Mouse (Mus musculus) forebrain, postnatal 0 days (tissue): ENCODE results near the gene Grik3. TPM values are rescaled to one million over a fixed set of nuclear protein-coding genes. Genes with fewer than 3 reads are reported as not detected.

Source experiments
- ATAC-seq: fragments of 200-750 bp; cut with Nextera tagmentation; 2 replicates; pipeline ENCODE4 v1.8.0; 2017; ENCODE audit warnings: mild to moderate bottlenecking, moderate library complexity
- DNase-seq: peaks from one replicate; pipeline ENCODE4 v3.0.0-alpha.2; 2015
- H3K27ac ChIP-seq: fragments of 300-500 bp; sonication (generic); 2 replicates; pipeline ENCODE4 v1.5.1; 2014; ENCODE audit warnings: low read depth, mild to moderate bottlenecking, antibody characterized with exemption, low read length, moderate library complexity, mixed read lengths
- H3K27me3 ChIP-seq: fragments of 300-500 bp; sonication (generic); 2 replicates; pipeline ENCODE4 v1.6.1; 2014; ENCODE audit warnings: mild to moderate bottlenecking, low read length, mixed read lengths; ENCODE audit not compliant: insufficient read depth
- H3K36me3 ChIP-seq: fragments of 300-500 bp; sonication (generic); 2 replicates; pipeline ENCODE4 v1.6.1; 2014; ENCODE audit warnings: mild to moderate bottlenecking, moderate library complexity; ENCODE audit not compliant: insufficient read depth
- H3K4me1 ChIP-seq: fragments of 300-500 bp; sonication (generic); 2 replicates; pipeline ENCODE4 v1.6.1; 2014; ENCODE audit warnings: antibody characterized with exemption; ENCODE audit not compliant: insufficient read depth
- H3K4me2 ChIP-seq: fragments of 300-500 bp; sonication (generic); 2 replicates; pipeline ENCODE4 v1.6.1; 2014; ENCODE audit warnings: low read depth, mild to moderate bottlenecking, moderate library complexity
- H3K4me3 ChIP-seq: fragments of 300-500 bp; sonication (generic); 2 replicates; pipeline ENCODE4 v1.5.1; 2014; ENCODE audit warnings: low read depth, low read length, mixed read lengths
- H3K9ac ChIP-seq: fragments of 300-500 bp; sonication (generic); 2 replicates; pipeline ENCODE4 v1.6.1; 2014; ENCODE audit warnings: mild to moderate bottlenecking
- H3K9me3 ChIP-seq: fragments of 300-500 bp; sonication (generic); 2 replicates; pipeline ENCODE4 v1.6.1; 2016; ENCODE audit warnings: low read length
- CTCF ChIP-seq: sonication (generic); IDR thresholded peaks from 2 replicates; pipeline ENCODE4 v1.5.1; 2016; ENCODE audit warnings: antibody characterized with exemption, control low read depth, low read depth
- WGBS: fragments of 180-500 bp; shearing (Covaris S2); extraction: QIAGEN DNeasy Blood & Tissue Kit; methylation state at CpG from one replicate; pipeline ENCODE4 v1.1.7; 2014; 5-methylcytosine and 5-hydroxymethylcytosine counted together
- polyA plus RNA-seq: library from polyadenylated mRNA; unstranded; fragments of >200 nt; fragmentation: Nextera tagmentation; extraction: Ambion mirVana; gene quantifications from 2 replicates; pipeline ENCODE4 v1.2.1, GENCODE M21; 2015
- total RNA-seq: library from RNA; depleted of rRNA; stranded (reverse); fragments of >200 nt; gene quantifications from 2 replicates; pipeline ENCODE4 v1.2.3, GENCODE M21; 2014; rRNA removed

Gene Grik3
- total RNA-seq (21.5 and 23.1 TPM in 2 replicates), polyA plus RNA-seq (2.8 and 4.3 TPM in 2 replicates)

DNA sequence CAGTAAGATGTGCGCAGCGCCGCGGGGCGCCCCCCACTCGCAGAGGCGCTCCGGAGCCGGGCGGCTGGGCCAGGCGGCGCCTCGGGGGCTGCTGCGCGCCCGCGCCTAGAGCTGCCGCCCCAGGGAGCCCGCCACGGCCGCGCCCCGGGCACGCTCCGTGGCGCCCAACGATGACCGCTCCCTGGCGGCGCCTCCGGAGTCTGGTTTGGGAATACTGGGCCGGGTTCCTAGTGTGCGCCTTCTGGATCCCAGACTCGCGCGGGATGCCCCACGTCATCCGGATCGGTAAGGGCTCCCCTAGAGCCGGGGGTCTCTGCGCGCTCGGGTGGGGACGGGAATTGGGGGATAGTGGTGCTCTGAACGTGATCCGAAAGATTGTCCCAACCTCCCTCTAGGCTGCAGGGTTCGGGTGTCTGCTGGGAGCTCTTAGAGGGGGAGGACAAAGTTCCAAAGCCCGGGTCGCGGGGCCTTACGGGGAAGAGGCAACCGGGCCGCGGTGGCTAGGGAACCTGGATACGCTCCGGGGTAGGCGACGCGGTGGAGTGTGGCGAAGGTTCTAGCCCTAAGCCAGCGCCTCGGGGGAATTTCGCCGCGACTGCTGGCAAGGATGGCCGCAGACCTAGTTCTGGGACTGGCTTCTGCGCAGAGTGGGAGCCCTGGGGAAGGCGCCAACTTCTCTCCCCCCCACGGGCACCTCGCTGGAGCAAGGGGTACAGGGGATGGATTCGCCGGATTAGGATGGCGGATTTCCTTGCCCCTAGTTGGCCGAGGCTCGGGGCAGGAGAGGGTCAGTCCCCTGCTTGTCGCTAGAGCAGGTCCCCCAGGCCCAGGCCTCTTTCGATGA lies at the start of gene Grik3:
Gene Grik3 (plus strand): TSS at position 40 of the 844 bp plus-strand sequence.
- no peak for DNase-seq
- Histone ChIP-seq H3K27me3 (peaks cover 42% of the 10 kb centered on the region), H3K9ac (peak within 1 kb of the TSS; percentile 70), H3K4me2 (peak within 1 kb of the TSS; percentile 52), H3K27ac (peak within 1 kb of the TSS; percentile 89), H3K36me3 (no peaks in the 10 kb centered on the region), H3K4me3 (peak within 1 kb of the TSS; percentile 59), H3K4me1 (peaks cover 8% of the 10 kb centered on the region; the same call in 1 of the 2 replicates), H3K9me3 (no peaks in the 10 kb centered on the region)
- ATAC-seq, result peak; percentile 34
- WGBS, result 3% methylated on average over 77 of the region's 77 CpGs
- no peak for TF ChIP-seq CTCF

GRCm38 (mm10) chr4:125441821-125442220 lies 48.7 kb upstream of the Grik3 start:
- Histone ChIP-seq H3K27ac (no peak overlapping the region), H3K9ac (no peak overlapping the region), H3K9me3 (no peaks in the 10 kb centered on the region), H3K4me3 (no peak overlapping the region), H3K4me1 (no peaks in the 10 kb centered on the region), H3K27me3 (no peaks in the 10 kb centered on the region), H3K36me3 (no peaks in the 10 kb centered on the region), H3K4me2 (no peak overlapping the region)
- TF ChIP-seq CTCF, result no peak
- ATAC-seq (no peak), DNase-seq (no peak)
- 60% methylated on average over 4 of the region's 4 CpGs for WGBS

- Histone ChIP-seq H3K27me3 (no peaks in the 10 kb centered on the region), H3K9ac (no peak overlapping the region), H3K27ac (no peak overlapping the region), H3K36me3 (no peaks in the 10 kb centered on the region), H3K4me2 (no peak overlapping the region), H3K4me1 (no peaks in the 10 kb centered on the region), H3K9me3 (no peaks in the 10 kb centered on the region), H3K4me3 (no peak overlapping the region)
- DNase-seq, result no peak
- TF ChIP-seq CTCF, result no peak
- 52% methylated on average over 7 of the region's 7 CpGs for WGBS
- ATAC-seq, result no peak
These were observed 46.1 kb upstream of the Grik3 start for GRCm38 (mm10) chr4:125444366-125444765.

- Histone ChIP-seq H3K4me3 (no peak overlapping the region), H3K9ac (no peak overlapping the region), H3K4me1 (no peaks in the 10 kb centered on the region), H3K27ac (no peak overlapping the region), H3K27me3 (no peaks in the 10 kb centered on the region; the same call in 1 of the 2 replicates), H3K9me3 (no peaks in the 10 kb centered on the region), H3K4me2 (no peak overlapping the region), H3K36me3 (no peaks in the 10 kb centered on the region)
- TF ChIP-seq CTCF, result no peak
- ATAC-seq, result no peak
- WGBS, result 57% methylated on average over 7 of the region's 7 CpGs
- no peak for DNase-seq
These were observed 39.7 kb upstream of the Grik3 start for GRCm38 (mm10) chr4:125450602-125451321.

- WGBS, result 37% methylated on average over 6 of the region's 6 CpGs
- Histone ChIP-seq H3K4me2 (no peak overlapping the region), H3K9me3 (no peaks in the 10 kb centered on the region), H3K27ac (no peak overlapping the region), H3K27me3 (no peaks in the 10 kb centered on the region; the same call in 1 of the 2 replicates), H3K9ac (no peak overlapping the region), H3K4me3 (no peak overlapping the region), H3K4me1 (no peaks in the 10 kb centered on the region), H3K36me3 (no peaks in the 10 kb centered on the region)
- no peak for TF ChIP-seq CTCF
- ATAC-seq (no peak), DNase-seq (no peak)
These were observed 38.7 kb upstream of the Grik3 start for GRCm38 (mm10) chr4:125451821-125452220.

DNA sequence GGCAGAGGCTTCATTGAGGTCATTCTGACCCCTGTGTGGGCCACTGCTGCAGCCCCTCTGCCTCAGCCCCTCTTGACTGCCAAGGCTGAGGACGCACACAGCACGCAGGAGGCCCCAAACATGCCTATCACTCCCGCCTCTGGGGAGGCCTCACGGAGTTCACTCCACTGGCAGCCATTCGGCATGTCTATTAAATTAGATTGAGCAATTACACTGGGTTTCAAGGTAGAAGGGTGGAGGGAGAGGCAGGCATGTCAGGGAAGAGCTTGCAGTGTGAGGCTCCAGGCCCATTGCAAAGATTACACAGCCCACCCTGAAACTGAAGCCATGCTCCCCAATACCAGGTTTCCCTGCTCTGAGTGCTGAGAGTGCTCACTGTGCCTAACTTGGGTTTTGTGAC lies 34.0 kb upstream of the Grik3 start:
- H3K9ac ChIP-seq, result no peak overlapping the region
- no peak overlapping the region for H3K27ac ChIP-seq
- no peak overlapping the region for H3K4me3 ChIP-seq
- WGBS, result 32% methylated on average over 5 of the region's 5 CpGs
- no peak overlapping the region for H3K4me2 ChIP-seq
- peaks cover 11% of the 10 kb centered on the region; the same call in 1 of the 2 replicates for H3K4me1 ChIP-seq
- no peaks in the 10 kb centered on the region for H3K9me3 ChIP-seq
- no peak for TF ChIP-seq CTCF
- ATAC-seq, result no peak
- no peaks in the 10 kb centered on the region; the same call in 1 of the 2 replicates for H3K27me3 ChIP-seq
- no peak for DNase-seq
- no peaks in the 10 kb centered on the region for H3K36me3 ChIP-seq
